Mouse (Mus musculus) liver, adult 2 months (tissue): ENCODE results near the gene Nek6. TPM values are rescaled to one million over a fixed set of nuclear protein-coding genes. Genes with fewer than 3 reads are reported as not detected.
A peak's percentile ranks its signal among the peaks of the same experiment; 100 is the strongest.

Experiments used
- DNase-seq: peaks from one replicate; pipeline ENCODE4 v3.0.0-alpha.2; 2011; ENCODE audit warnings: low read depth, low spot score; ENCODE audit errors: extremely low read depth
- H3K27ac ChIP-seq: fragments of 200-500 bp; replicated peaks from 2 replicates; pipeline ENCODE4 v1.5.1; 2012; ENCODE audit warnings: low read depth, mild to moderate bottlenecking, control low read depth, inconsistent platforms, low read length; ENCODE audit not compliant: insufficient read depth
- H3K27me3 ChIP-seq: fragments of 200-500 bp; 2 replicates; pipeline ENCODE4 v1.6.1; 2012; ENCODE audit warnings: mild to moderate bottlenecking, moderate library complexity, low read length, inconsistent platforms; ENCODE audit not compliant: control insufficient read depth, insufficient read depth
- H3K36me3 ChIP-seq: fragments of 200-500 bp; 2 replicates; pipeline ENCODE4 v1.6.1; 2012; ENCODE audit warnings: low read length, inconsistent platforms; ENCODE audit not compliant: control insufficient read depth, insufficient read depth
- H3K4me1 ChIP-seq: fragments of 200-500 bp; 2 replicates; pipeline ENCODE4 v1.6.1; 2011; ENCODE audit warnings: low read length; ENCODE audit not compliant: control insufficient read depth, insufficient read depth
- H3K4me3 ChIP-seq: fragments of 200-500 bp; 2 replicates; pipeline ENCODE4 v1.5.1; 2011; ENCODE audit warnings: low read depth, mild to moderate bottlenecking, control low read depth, low read length, moderate library complexity; ENCODE audit not compliant: insufficient read depth
- H3K79me2 ChIP-seq: fragments of 200-500 bp; 2 replicates; pipeline ENCODE4 v1.6.1; 2012; ENCODE audit warnings: inconsistent platforms, mild to moderate bottlenecking, low read length, moderate library complexity; ENCODE audit not compliant: control insufficient read depth, insufficient read depth
- H3K9ac ChIP-seq: fragments of 200-500 bp; 2 replicates; pipeline ENCODE4 v1.6.1; 2012; ENCODE audit warnings: low read depth, mild to moderate bottlenecking, control low read depth, inconsistent platforms, low read length
- CTCF ChIP-seq: fragments of 200-500 bp; IDR thresholded peaks from 2 replicates; pipeline ENCODE4 v1.5.1; 2011; ENCODE audit warnings: low read depth, low read length, control low read depth
- POLR2A ChIP-seq: fragments of 200-500 bp; IDR thresholded peaks from 2 replicates; pipeline ENCODE4 v1.6.1; 2011; ENCODE audit warnings: low read length, control low read depth; ENCODE audit not compliant: insufficient read depth; ENCODE audit errors: extremely low read depth
- WGBS: fragments of 180-500 bp; shearing (Covaris S2); methylation state at CpG from one replicate; pipeline ENCODE4 v1.1.7; 2018; 5-methylcytosine and 5-hydroxymethylcytosine counted together
- polyA plus RNA-seq: library from polyadenylated mRNA; depleted of rRNA; stranded (reverse); fragments of >200 nt; gene quantifications from 2 replicates; pipeline ENCODE4 v1.2.3, GENCODE M21; 2012
- total RNA-seq: library from RNA; depleted of rRNA; stranded (reverse); fragments of >200 nt; gene quantifications from 2 replicates; pipeline ENCODE4 v1.2.3, GENCODE M21; 2014

Nek6 gene
- total and polyA plus RNA-seq, 2 experiments = 13.6 to 58.8 TPM

DNA sequence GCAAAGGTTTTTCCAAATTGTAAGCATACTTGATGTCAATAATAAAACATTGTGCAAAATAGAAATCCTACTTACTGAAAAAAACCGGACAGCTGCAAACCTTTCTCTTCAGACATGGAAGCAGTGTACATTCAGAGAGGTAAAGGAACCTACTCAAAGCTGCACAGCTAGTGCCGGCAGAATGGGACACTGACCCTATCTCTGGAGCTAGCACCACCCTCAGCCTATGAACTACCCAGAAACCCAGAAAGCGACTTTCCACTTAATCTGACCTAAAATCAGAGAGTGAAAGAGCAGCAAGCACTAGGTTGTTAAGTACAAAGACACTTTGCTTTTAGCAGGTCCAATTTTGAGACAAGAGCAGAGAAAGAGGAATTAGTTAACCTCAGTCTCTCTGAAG lies 112.0 kb downstream of the Nek6 start:
- Histone ChIP-seq H3K27me3 (no peaks in the 10 kb centered on the region), H3K27ac (peak overlapping the region; percentile 79), H3K36me3 (peaks cover 5% of the 10 kb centered on the region; the same call in 1 of the 2 replicates), H3K4me1 (peaks cover 18% of the 10 kb centered on the region), H3K9ac (no peak overlapping the region), H3K79me2 (peaks cover 17% of the 10 kb centered on the region; the same call in 1 of the 2 replicates), H3K4me3 (no peak overlapping the region)
- no peak for DNase-seq
- WGBS = 22% methylated on average over 3 of the region's 3 CpGs
- TF ChIP-seq CTCF = no peak
- no peak for TF ChIP-seq POLR2A

DNA sequence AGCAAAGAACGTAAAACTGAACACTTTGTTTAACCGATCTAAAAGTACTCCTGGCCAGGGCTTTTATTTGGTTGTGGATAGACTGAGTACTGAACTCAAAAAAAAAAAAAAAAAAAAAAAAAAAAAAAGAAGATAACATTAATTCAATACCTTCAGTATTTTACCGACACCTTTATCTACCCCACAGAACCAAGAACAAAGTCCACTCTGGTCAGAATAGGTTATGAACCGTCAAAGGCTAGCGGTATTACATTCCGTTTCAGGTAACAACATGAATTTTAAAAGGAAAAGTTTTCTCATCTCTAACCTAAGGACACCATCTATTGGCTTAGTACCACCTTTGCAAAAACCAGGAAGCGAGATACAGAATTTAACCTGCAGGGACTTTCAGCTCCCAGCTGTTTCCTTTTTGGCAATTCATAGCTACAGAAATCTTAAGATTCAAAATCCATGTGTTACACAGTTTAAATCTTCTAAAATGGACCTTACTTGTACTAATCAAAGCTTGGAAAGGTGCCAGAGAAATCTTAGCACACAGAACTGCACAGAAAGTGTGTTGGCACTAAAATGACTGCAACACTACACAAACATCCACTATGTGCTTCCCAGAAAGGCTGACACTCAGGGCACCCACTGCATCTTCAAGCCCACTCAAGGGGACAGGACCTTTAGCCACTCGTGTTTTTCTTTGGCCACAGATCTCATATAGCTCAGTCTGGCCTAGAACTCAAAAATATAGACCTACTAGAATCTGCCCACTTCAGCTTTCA lies 112.6 kb downstream of the Nek6 start:
- peak overlapping the region; percentile 79 for H3K27ac ChIP-seq
- no peak overlapping the region for H3K4me3 ChIP-seq
- 17% methylated on average over 8 of the region's 8 CpGs for WGBS
- peaks cover 9% of the 10 kb centered on the region; the same call in 1 of the 2 replicates for H3K36me3 ChIP-seq
- H3K9ac ChIP-seq = no peak overlapping the region
- TF ChIP-seq POLR2A (no peak), CTCF (no peak)
- H3K79me2 ChIP-seq = peaks cover 17% of the 10 kb centered on the region; the same call in 1 of the 2 replicates
- DNase-seq = peak; percentile 79
- H3K4me1 ChIP-seq = peaks cover 18% of the 10 kb centered on the region
- H3K27me3 ChIP-seq = no peaks in the 10 kb centered on the region

DNA sequence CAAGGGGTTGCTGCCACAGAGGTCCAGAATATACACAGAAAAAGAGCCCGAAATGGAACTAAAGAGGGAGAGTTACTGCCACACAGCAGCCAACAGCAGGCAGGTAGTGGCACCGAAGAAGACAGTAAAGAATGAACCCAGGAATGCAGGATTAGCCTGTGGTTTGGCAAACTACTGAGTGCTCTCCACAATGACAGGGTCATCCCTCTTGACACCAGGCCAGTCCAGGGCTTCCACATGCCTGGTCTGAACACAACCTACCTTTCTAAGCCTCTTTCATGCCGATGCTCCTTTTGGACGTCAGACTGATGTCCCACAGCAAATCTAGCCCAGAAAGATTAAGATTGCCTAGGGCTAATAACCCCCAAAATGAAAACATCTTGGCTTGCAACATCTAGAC lies 117.4 kb downstream of the Nek6 start:
- no peak overlapping the region for H3K4me3 ChIP-seq
- H3K4me1 ChIP-seq = peaks cover 10% of the 10 kb centered on the region
- TF ChIP-seq CTCF (no peak), POLR2A (no peak)
- no peak overlapping the region for H3K9ac ChIP-seq
- H3K36me3 ChIP-seq = peaks cover 45% of the 10 kb centered on the region
- peaks cover 6% of the 10 kb centered on the region; the same call in 1 of the 2 replicates for H3K79me2 ChIP-seq
- no peak for DNase-seq
- H3K27me3 ChIP-seq = no peaks in the 10 kb centered on the region
- 80% methylated on average over 4 of the region's 4 CpGs for WGBS
- no peak overlapping the region for H3K27ac ChIP-seq

DNA sequence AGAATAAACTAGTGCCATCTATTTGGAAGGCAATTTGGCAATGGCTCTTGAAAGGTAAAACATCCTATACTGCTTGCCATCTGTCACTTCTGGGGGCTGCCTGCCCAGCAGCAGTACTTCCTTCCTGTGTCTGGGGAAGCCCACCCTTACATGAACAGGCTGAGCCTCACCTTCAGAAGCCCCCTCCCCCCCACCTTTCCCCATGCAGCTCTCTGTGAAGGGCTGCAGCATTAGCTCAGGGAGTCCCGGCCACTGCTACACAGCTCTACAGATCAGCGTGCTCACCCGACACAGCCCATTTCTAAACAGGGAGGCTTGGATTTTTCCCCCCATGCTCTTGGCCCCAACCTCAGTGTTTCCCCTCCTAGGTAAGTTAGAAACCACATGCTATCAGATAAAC lies 118.0 kb downstream of the Nek6 start:
- Histone ChIP-seq H3K4me1 (peaks cover 7% of the 10 kb centered on the region; the same call in 1 of the 2 replicates), H3K79me2 (peaks cover 9% of the 10 kb centered on the region; the same call in 1 of the 2 replicates), H3K27me3 (no peaks in the 10 kb centered on the region), H3K9ac (no peak overlapping the region), H3K36me3 (peaks cover 51% of the 10 kb centered on the region), H3K4me3 (no peak overlapping the region), H3K27ac (no peak overlapping the region)
- TF ChIP-seq POLR2A (no peak), CTCF (no peak)
- no peak for DNase-seq
- WGBS = 100% methylated on average over 3 of the region's 3 CpGs

DNA sequence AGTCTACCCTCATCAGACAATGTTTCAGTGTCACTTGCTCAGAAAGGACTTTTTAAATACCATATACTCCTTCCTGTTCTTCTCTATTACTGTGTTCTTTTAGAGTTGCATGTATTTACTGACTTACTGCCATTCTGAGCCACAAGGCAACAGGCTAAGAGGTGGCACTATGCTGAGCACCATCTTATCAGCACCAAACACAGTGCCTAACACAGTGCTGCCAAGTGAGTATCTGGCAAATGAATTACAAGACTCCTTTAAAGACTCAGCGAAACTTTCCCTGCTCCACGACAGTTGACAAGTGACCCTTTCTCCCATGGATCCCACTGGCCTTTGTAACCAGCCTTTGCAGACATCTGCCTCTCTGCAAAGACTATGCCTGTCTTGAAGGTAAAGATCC lies 119.1 kb downstream of the Nek6 start:
- Histone ChIP-seq H3K9ac (no peak overlapping the region), H3K27ac (no peak overlapping the region), H3K36me3 (peaks cover 60% of the 10 kb centered on the region), H3K4me3 (no peak overlapping the region), H3K79me2 (peaks cover 12% of the 10 kb centered on the region; the same call in 1 of the 2 replicates), H3K27me3 (no peaks in the 10 kb centered on the region), H3K4me1 (0 out of 2 replicates have a peak, but pooled peaks cover 2% of the 10 kb centered on the region)
- no peak for DNase-seq
- TF ChIP-seq CTCF (no peak), POLR2A (no peak)
- WGBS = 87% methylated on average over 2 of the region's 2 CpGs

DNA sequence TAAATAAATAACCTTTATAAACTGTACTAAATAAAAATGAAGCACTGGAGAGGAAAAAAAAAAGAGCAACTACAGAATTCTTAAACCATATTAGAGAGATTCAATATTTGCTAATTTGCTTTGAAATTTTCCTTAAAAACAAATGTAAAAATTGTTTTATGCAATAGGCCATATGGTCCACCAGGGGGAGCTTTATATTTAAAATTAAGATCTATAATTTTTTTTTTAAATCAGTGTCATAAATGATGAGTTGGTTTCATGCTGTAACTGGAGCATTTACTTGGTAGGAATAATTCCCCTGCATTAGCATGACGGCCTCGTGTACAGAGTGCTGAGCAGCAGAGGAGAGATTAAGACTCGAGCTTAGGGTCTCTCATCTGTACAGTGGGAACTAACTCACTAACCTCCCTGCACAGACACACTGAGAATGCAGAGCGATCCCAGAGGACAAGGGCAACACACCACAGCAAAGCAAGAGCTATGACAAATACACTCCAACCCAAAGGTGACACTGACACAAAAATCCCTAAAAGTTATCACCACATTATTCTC lies 126.3 kb downstream of the Nek6 start:
- TF ChIP-seq CTCF (no peak), POLR2A (no peak)
- no peaks in the 10 kb centered on the region for H3K27me3 ChIP-seq
- 89% methylated on average over 4 of the region's 4 CpGs for WGBS
- peaks cover 66% of the 10 kb centered on the region for H3K36me3 ChIP-seq
- H3K9ac ChIP-seq = no peak overlapping the region
- no peaks in the 10 kb centered on the region for H3K4me1 ChIP-seq
- H3K27ac ChIP-seq = no peak overlapping the region
- H3K79me2 ChIP-seq = peaks cover 13% of the 10 kb centered on the region; the same call in 1 of the 2 replicates
- no peak overlapping the region for H3K4me3 ChIP-seq
- DNase-seq = no peak
